Mouse (Mus musculus) left cerebral cortex, postnatal 10 days (tissue): ENCODE measurements around the gene Cpa2. TPM values are rescaled to one million over a fixed set of nuclear protein-coding genes. Genes with fewer than 3 reads are reported as not detected.

Experiments used
- DNase-seq, 2 experiments: peaks; one replicate each; pipeline ENCODE4 v3.0.0; 2021 to 2022; ENCODE audit warnings: low spot score in 2 of 2, mixed read lengths in 1 of 2; ENCODE audit errors: extremely low spot score in 1 of 2
- intact Hi-C: fragments of 180-260 bp; cut with DNase I; formaldehyde crosslinking; loops from one replicate; pipeline ENCODE4 v1.15.1; 2025
- total RNA-seq, 2 experiments: library from RNA; stranded (reverse); gene quantifications; 2 replicates each; pipeline ENCODE4 v1.2.3; 2021

The Cpa2 gene
- total RNA-seq, 2 experiments from 2014 or later, result 3.6 to 4.6 TPM

- intact Hi-C loops, result no loop called here
- DNase-seq, result no peak
Observed at GRCm38 (mm10) chr6:30610710-30611109, 69.3 kb downstream of the Cpa2 start, which contains the start of gene Cpa5. Gene Cpa5 (plus strand): TSS chr6:30611010.

GRCm38 (mm10) chr6:30611212-30611611 is 69.8 kb downstream of the Cpa2 start:
- intact Hi-C loops, result no loop called here
- no peak for DNase-seq

Other genes with a start within 250 kb of the Cpa2 start
- 10 to 100 TPM; 92.0 to 93.9 TPM for gene Ube2h, start 237.0 kb upstream of the Cpa2 start, total RNA-seq
- 10 to 100 TPM; 29.0 to 29.1 TPM for gene Zc3hc1, start 150.6 kb upstream of the Cpa2 start, total RNA-seq
- gene Klhdc10, start 139.7 kb upstream of the Cpa2 start, total RNA-seq, result 100 to 1,000 TPM; 151 to 161 TPM
- 10 to 100 TPM; 16.3 to 16.6 TPM for gene Tmem209, start 31.8 kb upstream of the Cpa2 start, total RNA-seq
- 1 to 10 TPM in 1 of 2 experiments, under 1 TPM in 1; 0.39 to 1.4 TPM for gene Ssmem1, start 31.7 kb upstream of the Cpa2 start, total RNA-seq
- under 1 TPM; 0.15 to 0.16 TPM for gene Cpa4, start 26.8 kb downstream of the Cpa2 start, total RNA-seq
- not detected for gene Cpa5, start 69.4 kb downstream of the Cpa2 start, total RNA-seq
- not detected for gene Cpa1, start 97.6 kb downstream of the Cpa2 start, total RNA-seq
- gene Cep41, start 152.2 kb downstream of the Cpa2 start, total RNA-seq, result 1 to 10 TPM; 7.1 to 7.8 TPM
- gene Mest, start 182.0 kb downstream of the Cpa2 start, total RNA-seq, result 100 to 1,000 TPM; 102 to 105 TPM